Mouse (Mus musculus) spleen, postnatal 4 days (tissue): Measurements from ENCODE around the gene Vps13d.
A peak's percentile ranks its signal among the peaks of the same experiment; 100 is the strongest.

ENCODE experiments used
- DNase-seq, 2 experiments: peaks; one replicate each; pipeline ENCODE4 v3.0.0; 2022; ENCODE audit warnings: low spot score in 2 of 2

Vps13d gene

DNA sequence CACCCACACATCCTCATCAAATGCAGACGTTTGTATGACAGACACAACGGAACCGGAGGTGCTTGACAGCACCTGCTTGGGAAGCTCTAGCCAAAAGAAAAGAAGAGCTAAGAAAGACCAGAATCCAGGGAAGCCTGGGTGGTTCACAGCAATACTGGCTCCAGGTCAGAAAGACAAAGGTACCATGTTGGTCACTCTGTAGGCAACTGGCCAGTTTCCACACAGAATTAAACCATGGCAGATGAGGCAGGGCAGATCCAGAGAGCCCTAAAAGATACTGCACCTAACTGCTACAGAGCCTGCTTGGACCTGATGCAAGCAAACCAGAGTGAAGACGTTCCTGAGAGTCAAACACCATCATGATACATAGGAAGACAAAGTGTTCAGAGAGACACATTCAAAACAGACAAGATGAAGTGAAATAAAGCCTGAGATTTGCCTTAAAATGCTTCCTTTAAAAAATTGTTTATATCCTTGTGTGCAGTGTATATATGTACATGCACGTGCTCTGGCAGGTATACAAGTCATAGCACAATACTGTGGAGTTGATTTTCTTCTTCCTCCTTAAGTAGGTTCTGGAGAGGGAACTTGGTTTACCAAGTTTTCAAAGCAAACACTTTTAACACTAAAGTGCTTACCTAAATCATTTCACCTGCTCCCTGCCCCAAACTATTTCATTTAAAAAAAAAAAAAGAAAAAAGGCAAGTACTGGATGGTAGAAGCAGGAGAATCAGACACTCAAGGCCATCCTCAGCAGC lies 44.3 kb downstream of the Vps13d start:
- DNase-seq: no peak

DNA sequence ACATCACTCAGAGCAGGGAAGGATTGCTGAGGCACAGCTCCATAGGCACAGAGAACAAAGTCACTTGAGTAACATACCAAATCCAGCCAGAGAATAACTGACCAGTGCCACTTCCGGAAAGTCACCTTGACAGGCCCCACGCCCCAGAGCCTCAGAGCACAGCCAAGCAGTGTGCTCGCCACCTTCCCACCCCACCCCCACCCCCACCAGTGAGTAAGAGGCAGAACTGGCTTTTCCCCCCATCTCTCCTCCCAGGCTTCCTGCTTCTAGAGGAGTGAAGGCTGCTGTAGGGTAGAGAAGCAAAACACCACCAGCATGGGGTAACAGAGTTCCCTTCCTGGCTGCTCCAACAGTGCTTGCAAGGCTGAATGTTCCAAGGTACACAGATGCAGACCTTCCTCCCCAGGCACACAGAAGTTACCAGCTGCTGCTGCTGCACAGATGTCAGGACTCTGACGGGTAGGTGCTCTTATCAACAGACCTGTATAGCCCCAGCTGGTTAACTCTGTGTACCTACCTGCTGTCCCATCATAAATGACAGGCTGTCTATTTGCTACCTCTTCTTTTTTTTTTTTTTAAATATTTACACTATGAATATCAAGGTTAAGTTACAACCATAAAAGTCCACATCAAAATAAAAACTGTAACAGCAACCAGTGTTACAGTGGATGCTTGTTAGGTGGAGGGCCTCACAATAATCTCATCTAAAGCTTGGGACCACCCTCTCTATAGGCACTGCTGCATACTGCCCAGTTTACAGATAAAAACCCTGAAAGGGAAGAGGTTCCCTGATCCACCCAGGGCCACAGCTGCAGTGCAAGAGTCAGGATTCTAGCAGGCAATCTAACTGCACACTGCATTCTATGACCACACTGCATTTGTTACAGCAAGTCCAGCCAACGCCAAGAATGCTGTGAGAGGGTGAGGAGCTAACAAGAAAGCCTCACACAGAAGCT lies 47.5 kb downstream of the Vps13d start:
- DNase-seq: no peak

DNA sequence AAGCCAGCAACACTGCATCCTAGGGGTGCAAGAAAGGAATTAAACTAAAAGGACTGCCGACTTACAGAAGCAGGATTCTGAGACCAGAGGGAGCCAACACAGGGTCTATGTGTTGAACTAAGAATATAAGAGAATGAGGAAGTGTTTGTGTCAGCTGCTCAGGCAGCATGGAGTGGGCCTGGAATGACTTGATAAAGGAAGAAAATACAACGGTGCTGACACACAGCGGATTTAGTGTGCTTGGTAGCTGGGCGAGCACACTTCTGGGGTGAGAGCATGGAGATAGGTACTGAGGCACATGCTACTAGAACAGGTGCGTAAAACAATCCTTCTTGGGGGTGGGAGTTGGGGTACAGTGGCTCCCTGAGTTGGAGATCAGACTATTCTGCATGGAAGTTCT lies 51.3 kb downstream of the Vps13d start:
- DNase-seq: no peak

DNA sequence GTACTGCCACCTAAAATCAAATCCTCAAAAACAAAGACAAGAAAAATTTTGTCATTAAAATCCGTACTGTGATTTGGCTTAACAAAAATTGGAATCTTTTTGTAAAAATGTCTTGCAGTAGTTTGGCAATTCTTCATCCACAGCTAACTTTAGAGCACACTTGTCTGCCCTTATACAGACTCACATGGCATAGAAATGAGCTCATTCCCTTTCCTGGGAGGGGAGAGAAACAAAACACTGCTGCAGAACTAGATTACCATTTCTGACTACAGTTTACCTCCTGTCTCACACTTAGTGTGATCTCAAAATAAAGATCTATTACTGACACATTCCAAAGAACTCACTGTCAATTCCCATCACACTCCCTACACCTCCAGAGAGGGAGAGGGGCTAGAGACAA lies 58.1 kb downstream of the Vps13d start:
- no peak for DNase-seq

DNA sequence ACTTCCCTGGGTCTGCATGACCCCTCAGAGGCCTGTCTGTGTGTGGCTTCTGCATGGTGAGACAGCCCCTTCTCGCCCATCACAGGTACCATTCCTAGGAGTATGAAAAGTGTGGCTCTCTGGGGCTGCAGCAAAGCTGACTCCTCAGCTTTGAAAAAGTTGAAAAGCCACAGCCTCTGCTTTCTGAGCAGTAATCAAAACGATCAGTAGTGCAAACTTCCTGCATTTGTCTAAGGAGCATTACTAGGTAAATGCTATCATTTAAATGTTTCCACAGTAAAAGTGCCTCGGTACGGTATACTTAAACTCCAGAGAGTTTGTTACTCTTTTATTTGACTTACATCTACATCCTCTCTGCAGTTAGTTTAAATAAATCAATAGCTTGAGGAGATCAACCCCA lies 59.3 kb downstream of the Vps13d start:
- DNase-seq: no peak

DNA sequence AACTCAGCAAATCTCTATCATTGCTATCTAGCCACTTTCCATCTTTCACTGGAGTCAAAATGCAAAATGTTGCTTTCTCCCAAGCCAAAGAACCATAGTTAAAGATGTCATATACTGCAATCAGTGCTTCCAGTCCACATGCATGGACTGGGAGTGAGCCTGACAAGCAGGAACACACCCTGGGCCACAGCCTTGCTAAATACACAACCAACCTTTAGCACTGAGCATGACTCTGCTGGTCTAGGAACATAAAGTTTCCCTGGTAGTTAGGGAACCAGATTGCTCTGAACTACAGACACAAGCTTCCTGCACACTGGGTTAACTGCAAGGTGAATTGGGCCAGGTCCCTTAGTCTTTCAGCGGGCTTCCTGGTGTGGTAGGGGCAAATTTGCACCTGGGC lies 64.0 kb downstream of the Vps13d start:
- no peak for DNase-seq

DNA sequence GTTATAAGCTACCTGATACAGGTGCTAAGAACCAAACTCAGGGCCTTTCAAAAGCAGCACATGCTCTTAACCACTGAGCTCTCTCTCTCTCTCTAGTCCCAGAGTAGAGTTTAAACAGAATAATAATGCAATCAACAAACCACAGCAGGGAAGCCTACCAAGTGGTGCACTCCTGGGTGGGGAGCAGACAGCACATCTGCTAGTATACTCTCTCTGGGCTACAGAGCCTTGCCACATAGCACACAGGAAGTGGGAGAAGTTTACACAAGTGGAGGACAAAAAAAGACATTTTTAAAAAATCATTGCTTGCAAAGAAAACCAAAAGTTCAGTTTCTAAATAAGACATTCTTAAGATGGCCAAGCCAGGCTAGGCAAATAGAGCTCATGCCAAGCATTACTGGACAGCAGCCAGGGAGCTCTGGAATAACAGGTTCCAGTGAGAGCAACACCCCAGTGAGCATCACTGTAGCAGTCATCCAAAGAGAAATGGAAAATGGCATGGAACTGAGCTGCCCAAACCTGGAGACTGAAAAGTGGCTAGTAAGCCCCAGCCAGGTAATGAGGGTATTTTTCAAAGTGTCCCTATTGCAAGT lies 64.8 kb downstream of the Vps13d start:
- DNase-seq: no peak

DNA sequence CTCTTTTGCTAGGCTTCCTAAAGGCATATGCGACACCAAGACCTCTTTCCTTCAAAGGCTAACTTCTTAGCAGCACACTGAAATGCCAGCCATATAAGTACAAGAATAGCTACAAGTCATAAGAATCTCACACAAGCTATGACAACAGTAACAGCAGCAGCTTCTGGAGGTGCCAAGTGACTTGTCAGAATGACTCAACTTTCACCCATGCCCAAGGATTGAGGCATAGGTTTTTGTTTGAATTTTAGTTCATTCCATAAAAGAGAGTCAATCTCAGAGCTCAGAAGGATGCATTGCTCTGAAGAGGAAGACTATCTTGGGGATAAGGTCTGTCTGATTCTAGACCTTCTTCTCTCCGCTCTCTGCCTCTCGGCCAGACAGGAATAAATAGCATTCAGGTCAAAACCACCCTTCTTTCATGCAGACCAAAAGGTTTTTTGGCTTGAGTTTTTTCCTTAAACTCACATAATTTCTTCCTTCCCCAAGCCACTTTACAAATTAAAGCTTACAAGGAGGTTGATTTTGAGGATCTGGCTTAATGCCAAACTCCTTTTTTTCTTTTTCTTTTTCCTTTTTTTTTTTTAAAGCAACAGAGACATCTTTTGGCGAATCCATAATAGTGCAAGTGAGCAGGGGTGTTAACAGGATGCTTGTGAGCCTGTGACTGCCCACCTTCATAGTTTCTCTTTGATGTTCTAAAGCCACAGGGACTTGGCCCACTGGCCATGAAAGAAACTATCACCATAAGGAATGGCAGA lies 69.2 kb downstream of the Vps13d start:
- no peak for DNase-seq

DNA sequence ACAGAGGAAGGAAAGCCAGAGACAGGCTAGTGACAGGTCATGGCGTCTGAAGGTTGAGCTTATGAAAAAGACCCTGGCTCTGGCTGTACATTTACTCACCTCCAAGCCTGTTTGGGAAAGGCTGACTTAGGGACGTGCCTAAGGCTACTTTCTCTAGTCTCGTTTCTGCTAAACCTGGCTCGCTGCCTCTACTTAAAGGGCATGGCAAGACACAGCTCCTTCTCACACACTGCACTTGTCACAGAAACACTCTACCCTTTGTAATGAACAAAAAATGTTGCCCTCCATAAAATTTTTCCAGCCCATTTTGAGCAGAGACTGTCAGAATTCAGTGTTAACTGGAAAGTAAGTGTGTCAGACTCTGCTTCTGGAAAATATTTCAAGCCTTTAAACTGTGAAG lies 70.4 kb downstream of the Vps13d start:
- no peak for DNase-seq

DNA sequence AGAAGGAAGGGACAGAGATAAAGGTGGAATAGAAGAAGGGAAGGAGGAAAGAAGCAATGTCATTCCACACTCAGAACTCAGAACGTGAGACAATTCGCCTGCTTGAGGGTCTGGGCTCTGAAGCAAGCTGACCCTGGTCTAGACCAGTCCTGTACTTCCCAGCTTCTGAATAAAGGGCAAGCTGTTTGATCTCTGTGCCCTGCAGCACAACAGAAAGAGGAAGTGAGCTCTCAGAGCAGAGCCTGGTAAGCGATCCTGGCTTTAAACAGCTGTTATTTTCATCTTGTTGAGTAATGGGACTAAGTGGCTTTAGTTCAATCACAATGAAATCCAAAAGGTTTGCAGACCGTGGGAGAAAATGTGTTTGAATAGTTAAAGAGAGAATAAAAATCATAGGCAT lies 83.2 kb downstream of the Vps13d start:
- DNase-seq: peak; percentile 22 to 63

DNA sequence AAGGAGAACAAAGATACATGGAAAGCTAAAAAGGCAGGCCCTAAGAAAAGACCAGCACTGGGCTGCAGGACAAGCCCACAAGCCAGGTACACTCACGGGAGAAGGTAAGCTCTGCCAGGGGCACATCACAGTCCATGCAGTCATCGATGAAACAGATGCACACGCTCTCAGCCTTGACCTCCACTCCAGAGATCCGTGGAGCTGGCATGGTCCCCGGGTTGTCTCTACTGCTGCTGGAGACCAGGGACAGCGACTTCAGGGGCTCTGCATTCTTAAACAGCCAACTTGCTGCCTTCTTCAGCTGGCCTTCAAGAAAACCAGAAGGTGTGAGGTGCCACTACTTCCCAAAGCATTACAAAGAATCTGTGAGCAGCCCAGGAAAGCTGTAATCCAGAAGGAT lies 84.1 kb downstream of the Vps13d start:
- no peak for DNase-seq

DNA sequence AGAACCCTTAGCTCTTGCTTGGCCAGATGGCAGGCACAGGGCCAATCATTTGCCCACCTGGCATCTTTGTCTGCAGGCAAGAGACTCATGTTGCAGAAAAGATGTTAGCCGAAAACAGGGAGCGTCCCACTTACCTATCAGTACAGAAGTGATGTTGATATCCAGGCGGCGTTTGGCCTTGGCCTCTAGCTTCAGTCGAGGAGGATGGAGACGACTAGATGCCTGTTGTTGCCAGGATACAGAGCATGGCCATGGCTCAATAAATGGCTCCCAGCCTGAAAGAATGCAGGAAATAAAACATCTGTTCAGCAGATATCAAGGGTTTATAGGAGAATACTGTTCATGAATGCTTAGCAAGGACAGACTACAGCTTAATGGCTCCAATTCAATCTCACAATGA lies 88.0 kb downstream of the Vps13d start:
- DNase-seq: no peak

DNA sequence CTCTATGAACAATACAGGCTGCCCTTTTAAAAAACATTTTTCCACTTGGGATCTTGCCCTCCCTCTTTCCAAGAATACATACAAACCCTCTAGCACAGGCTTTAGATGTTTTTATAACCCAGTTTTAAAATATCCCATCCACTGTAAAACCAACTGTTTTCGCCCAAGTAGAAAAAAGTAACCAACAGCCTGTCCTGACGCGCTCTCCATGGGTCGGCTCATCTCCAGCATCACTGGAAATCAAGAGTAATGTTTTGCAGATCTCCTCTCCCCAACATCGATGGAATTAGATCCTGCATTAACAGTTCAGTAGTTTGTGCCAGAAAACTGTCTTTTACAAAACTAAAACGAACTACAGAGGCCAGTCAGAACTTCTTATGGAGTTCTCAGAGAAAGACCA lies 89.5 kb downstream of the Vps13d start:
- no peak for DNase-seq

DNA sequence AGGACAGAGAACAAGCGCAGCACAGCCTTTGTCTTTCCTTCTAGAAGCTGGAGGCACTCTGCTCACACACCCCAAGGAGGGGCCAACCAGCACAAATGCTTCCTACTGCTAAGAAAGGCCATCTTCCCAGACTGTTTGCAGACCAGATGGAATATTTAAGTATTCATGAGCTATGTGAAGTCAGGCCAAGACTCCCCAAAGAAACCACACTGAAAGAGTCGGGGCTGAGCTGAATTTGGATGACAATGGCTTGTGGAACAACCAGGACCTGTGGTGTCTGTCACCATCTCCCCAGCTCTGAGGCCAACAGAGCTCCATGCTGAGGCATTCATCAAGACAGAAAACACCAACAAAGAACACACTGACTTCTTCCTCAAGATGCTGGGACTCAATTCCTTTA lies 89.9 kb downstream of the Vps13d start:
- DNase-seq: no peak

DNA sequence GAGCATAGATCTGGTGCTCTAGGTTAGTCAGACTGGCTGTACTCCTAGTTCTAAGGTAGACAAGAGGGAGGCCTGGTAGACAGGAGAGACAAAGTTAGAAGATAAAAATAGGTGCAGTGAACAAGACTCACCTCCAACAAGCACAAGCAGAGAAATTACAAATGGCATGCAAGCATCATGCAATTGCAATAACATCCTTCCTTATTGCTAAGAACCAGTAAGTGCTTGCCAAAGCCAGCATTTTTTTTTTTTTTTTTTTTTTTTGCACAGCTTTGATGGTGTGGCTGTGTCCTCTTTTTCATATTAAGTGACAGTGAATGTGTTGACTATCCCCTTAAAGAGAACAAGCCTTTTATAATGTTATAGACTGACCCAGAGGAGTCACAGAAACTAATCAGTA lies 91.2 kb downstream of the Vps13d start:
- DNase-seq: no peak

DNA sequence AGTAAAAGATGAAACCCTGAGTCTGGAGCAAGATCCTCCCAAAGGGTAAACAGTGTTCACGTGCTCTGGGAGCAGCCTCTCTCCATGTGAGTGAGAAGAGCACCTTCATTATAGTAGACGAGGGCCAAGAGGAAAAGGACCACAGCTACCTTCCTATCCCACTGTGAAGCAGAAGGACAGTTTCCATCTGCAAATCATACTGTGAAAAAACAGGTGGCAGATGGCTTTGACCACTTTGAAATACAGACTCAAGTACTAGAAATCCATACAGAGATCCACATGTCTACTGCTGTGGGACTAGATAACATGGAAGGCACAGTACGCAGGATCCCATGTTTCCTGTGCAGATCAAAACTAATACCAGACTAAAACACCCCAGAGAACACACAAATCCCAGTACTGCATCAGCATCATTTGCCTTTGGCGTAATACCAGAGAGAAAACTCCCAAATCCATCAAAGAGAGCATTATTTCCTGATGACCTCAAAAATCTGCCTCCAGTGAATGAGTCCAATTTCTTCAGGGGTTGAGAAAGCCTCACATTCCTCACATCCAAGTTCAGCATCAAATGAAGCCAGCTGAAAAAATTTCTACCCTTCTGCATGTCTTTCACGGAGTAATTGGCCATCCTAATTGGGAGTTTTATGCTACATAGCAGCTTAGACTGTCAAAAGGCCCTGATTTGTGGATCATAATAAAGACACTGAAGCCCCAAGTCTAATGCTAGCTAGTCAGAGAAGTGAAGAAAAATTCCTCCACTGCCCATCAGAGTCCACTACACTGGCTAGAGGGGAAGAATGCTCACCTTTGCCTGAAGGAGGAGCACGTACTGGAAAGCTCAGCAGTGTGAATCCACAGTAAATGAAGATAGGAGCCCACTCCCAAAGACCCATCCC lies 92.7 kb downstream of the Vps13d start:
- no peak for DNase-seq

DNA sequence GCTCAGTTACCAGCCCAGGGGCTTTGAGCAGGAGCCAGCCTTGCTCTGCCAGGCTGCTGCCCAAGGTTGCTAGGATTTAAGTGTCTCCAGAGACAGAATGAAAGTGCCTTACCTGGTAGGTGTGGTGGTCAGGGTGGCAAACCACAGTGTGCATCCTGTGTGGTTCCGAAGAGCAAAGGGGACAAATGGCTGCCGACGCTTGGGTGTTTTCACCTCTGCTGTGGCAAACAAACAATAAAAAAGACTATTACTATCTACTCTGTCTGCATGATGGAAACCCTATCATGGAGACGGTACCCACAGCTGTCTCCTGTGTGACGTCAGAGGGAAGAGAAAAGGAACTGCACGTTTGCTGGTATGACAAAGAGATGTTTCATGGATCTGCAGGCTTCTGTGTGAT lies 95.0 kb downstream of the Vps13d start:
- no peak for DNase-seq

DNA sequence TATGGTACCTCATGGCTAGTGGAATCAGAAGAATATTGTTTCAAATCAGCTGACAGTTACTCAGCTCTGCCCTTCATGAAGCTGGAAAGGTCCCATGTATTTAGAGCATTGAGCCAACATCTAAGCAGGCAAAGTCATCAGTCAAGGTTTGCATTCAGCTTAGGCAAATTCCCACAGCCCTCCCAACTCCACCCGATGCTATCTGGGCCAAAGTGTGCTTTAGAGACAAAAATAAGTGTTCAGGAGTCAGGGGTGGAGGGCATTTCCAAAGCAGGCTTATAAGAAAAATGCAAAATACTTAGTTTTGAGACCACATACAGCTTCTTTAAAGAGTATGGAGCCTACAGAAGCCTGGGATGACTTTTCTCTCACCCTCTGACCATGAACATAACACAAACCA lies 95.5 kb downstream of the Vps13d start:
- no peak for DNase-seq

DNA sequence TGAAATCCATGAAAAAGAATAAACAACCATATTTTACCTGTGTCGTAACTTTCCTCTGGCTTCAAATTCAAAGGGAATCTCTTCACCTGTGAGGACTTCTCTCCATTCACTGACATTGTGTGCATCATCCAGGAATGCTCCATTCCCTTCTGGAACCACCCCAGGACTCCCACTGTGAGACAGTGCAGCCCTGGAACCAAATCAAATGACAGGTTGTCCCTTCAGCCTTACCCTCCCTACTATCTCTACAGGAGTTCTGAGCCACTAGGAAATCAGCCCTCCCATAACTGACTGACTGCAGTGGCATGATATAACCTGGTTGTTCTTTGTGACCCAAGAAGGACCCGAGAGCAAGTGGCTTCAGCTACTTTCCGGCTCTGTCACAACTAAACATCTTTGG lies 96.8 kb downstream of the Vps13d start:
- no peak for DNase-seq

DNA sequence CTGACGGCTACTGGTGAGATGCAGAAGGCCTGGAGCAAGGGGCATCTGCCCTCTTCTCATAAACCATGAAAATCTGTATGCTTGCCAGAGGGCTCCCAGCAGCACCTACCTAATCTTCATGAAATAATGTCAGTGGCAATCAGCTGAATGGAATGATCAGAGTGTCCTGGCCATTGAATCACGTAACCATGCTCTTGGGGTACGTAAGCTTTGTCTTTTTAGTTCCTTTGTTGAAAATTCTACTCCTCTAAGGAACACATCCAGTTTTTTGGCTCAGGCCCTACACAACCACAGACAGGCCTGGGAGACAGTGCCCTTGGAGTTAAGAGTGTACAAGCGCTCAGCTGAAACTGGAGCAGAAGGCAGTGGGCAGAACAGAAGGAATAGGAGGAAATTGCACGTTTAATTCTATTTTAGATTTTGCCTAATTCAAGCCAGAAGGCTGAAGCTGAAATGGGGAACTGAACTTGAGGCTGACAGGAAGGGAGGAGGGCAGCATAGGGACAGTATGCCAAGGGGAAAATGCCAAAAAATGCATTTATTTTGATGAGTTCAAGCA lies 98.2 kb downstream of the Vps13d start:
- DNase-seq: no peak

DNA sequence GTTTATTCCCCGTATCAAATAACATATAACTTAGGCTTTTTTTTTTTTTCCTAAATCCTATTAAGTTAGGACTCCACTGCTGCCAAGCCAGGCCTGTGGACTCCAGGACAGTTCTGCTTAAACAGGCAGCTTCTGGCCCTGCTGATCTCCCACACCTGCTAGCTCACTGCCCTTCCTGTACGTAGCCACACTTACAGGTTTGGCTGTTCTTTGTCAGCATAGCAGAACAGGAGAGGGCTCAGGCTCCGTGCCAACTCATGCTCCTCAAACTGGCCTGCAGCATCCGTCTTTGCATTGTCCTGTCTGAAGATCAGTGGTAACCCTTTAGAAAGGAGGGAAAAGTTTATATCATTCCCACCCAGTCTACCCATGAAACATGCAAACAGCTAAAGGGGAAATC lies 108.3 kb downstream of the Vps13d start:
- DNase-seq: no peak
